21 mouse cellular contexts compared by ENCODE assay signal in genomic region chrX:12592011-12592410, GRCm38 (mm10). TPM values are rescaled to one million over a fixed set of nuclear protein-coding genes. Genes with fewer than 3 reads are reported as not detected.
DNase-seq lines count a peak whose midpoint lies in the region; ATAC-seq lines count a peak whose summit lies in the region.
"Had no signal": no experiment of that assay in that cellular context is flagged by ENCODE, and none has a peak within 500 bp of the region (broad histone marks: within the 10 kb centered on the region; RNA-seq: fewer than 3 reads in every experiment).

No protein-coding gene starts in this region.

- H3K4me3 ChIP-seq in heart, embryonic 11.5 days (ENCODE audit: low read depth, low read length): no peak overlapping the region
- no peak overlapping the region for H3K4me3 ChIP-seq in forebrain, embryonic 15.5 days
- H3K4me3 ChIP-seq: intestine, embryonic 15.5 days; layer of hippocampus, adult 2 months; limb, embryonic 10.5 days; liver, embryonic 13.5 days; midbrain, embryonic 12.5 days; myocyte; neural tube, embryonic 15.5 days had no signal

- no peaks in the 10 kb centered on the region for H3K36me3 ChIP-seq in heart, embryonic 11.5 days (ENCODE audit: control insufficient read depth, insufficient read depth, low read length)
- H3K36me3 ChIP-seq in forebrain, embryonic 15.5 days: peaks cover 3% of the 10 kb centered on the region; the same call in 1 of the 2 replicates
- H3K36me3 ChIP-seq: intestine, embryonic 15.5 days had no signal

- no peak overlapping the region for H3K9ac ChIP-seq in heart, embryonic 11.5 days (ENCODE audit: low read depth, low read length)
- no peak overlapping the region for H3K9ac ChIP-seq in forebrain, embryonic 15.5 days (replicated peaks)
- H3K9ac ChIP-seq: hindbrain, embryonic 14.5 days; intestine, embryonic 15.5 days; liver, embryonic 13.5 days; midbrain, embryonic 12.5 days; neural tube, embryonic 15.5 days had no signal

- WGBS in heart, embryonic 11.5 days (ENCODE audit: insufficient replicate concordance): 85% methylated on average over 5 of the region's 5 CpGs
- WGBS in forebrain, embryonic 15.5 days: 69% methylated on average over 5 of the region's 5 CpGs

- DNase-seq in adrenal gland, postnatal 10 days: peak; percentile 1
- no peak for DNase-seq in adrenal gland, adult 2 months
- peak; percentile 11 for DNase-seq in heart, postnatal 4 days
- DNase-seq in urinary bladder, postnatal 14 days (ENCODE audit: low spot score): peak; percentile 3
- no peak for DNase-seq in urinary bladder, postnatal 10 days (ENCODE audit: low spot score)
- DNase-seq in left cerebral cortex, postnatal 36 days (ENCODE audit: low spot score in 2 of 2): no peak
- DNase-seq: adrenal gland, postnatal 25 days; cerebellum, adult 8-10 months; liver, embryonic 13.5 days; thymus, postnatal 25 days had no signal

- no peak for ATAC-seq in heart, embryonic 11.5 days (replicated peaks; ENCODE audit: insufficient number of reproducible peaks, low FRiP score, low TSS enrichment)
- ATAC-seq in forebrain, embryonic 15.5 days (replicated peaks): no peak
- ATAC-seq: CD4-positive, CD25-positive, alpha-beta regulatory T cell, adult 4 months; intestine, embryonic 15.5 days had no signal

- H3K27me3 ChIP-seq in heart, embryonic 11.5 days (ENCODE audit: control insufficient read depth, insufficient read depth, low read length): peaks cover 3% of the 10 kb centered on the region; the same call in 1 of the 2 replicates
- no peaks in the 10 kb centered on the region for H3K27me3 ChIP-seq in forebrain, embryonic 15.5 days
- H3K27me3 ChIP-seq: intestine, embryonic 15.5 days; liver, embryonic 13.5 days; midbrain, embryonic 12.5 days; neural tube, embryonic 15.5 days had no signal

- H3K27ac ChIP-seq in heart, embryonic 11.5 days (ENCODE audit: low read depth, low read length): no peak overlapping the region
- no peak overlapping the region for H3K27ac ChIP-seq in forebrain, embryonic 15.5 days (replicated peaks)
- H3K27ac ChIP-seq: hindbrain, embryonic 14.5 days; intestine, embryonic 15.5 days; layer of hippocampus, adult 2 months; limb, embryonic 10.5 days; liver, embryonic 13.5 days; midbrain, embryonic 12.5 days; neural tube, embryonic 15.5 days; stomach, postnatal 0 days had no signal

- H3K9me3 ChIP-seq in heart, embryonic 11.5 days (replicated peaks; ENCODE audit: control insufficient read depth, low read length): no peaks in the 10 kb centered on the region
- no peaks in the 10 kb centered on the region for H3K9me3 ChIP-seq in forebrain, embryonic 15.5 days
- H3K9me3 ChIP-seq: intestine, embryonic 15.5 days; limb, embryonic 10.5 days; liver, embryonic 13.5 days; midbrain, embryonic 12.5 days; neural tube, embryonic 15.5 days had no signal

- H3K4me1 ChIP-seq in heart, embryonic 11.5 days (ENCODE audit: control insufficient read depth, insufficient read depth, low read length): no peaks in the 10 kb centered on the region
- H3K4me1 ChIP-seq in forebrain, embryonic 15.5 days: peaks cover 18% of the 10 kb centered on the region; the same call in 1 of the 2 replicates
- H3K4me1 ChIP-seq: intestine, embryonic 15.5 days had no signal

- intact Hi-C loops in left cerebral cortex, postnatal 36 days (cut with DNase I): no loop called here

- no peak overlapping the region for H3K4me2 ChIP-seq in heart, embryonic 11.5 days
- H3K4me2 ChIP-seq in forebrain, embryonic 15.5 days (replicated peaks): no peak overlapping the region
- H3K4me2 ChIP-seq: hindbrain, embryonic 14.5 days; intestine, embryonic 15.5 days; liver, embryonic 13.5 days; midbrain, embryonic 12.5 days; neural tube, embryonic 15.5 days had no signal

RNA-seq across cellular contexts. Expression of gene Atp6ap2, which starts 4.4 kb away (rescaled TPM):
- total RNA-seq in adrenal gland, postnatal 10 days (2021): 10 to 100 TPM; 44.0 to 45.2 TPM
- total RNA-seq in adrenal gland, adult 2 months (2021): 10 to 100 TPM; 47.0 to 64.3 TPM
- 2.6 and 5.2 TPM in 2 replicates for polyA plus RNA-seq in adrenal gland, adult 2 months (2012; rRNA removed)
- total RNA-seq in heart, postnatal 4 days (2021): 10 to 100 TPM; 29.2 to 32.6 TPM
- polyA plus RNA-seq in heart, embryonic 11.5 days (2014; fragmentation: Nextera tagmentation; extraction: Ambion mirVana): 55.3 and 62.7 TPM in 2 replicates
- polyA plus RNA-seq in forebrain, embryonic 15.5 days (2015; fragmentation: Nextera tagmentation; extraction: Ambion mirVana): 128 and 142 TPM in 2 replicates
- total RNA-seq in left cerebral cortex, postnatal 36 days (2021): 100 to 1,000 TPM; 213 to 214 TPM

Comparison
In these comparisons a context has a peak if more than half of its experiments do, and no peak if none do; other contexts are left out.
1. DNase-seq: peak in adrenal gland, postnatal 10 days (single experiment), heart, postnatal 4 days (single experiment) and urinary bladder, postnatal 14 days (single experiment); none in adrenal gland, adult 2 months (single experiment), urinary bladder, postnatal 10 days (single experiment) and left cerebral cortex, postnatal 36 days (0 of 2).